Mouse (Mus musculus) heart, postnatal 25 days (tissue): Measurements from ENCODE around the gene Mdc1. TPM values are rescaled to one million over a fixed set of nuclear protein-coding genes. Genes with fewer than 3 reads are reported as not detected.

Experiments
- DNase-seq: peaks from one replicate; pipeline ENCODE4 v3.0.0; 2022; ENCODE audit warnings: low spot score
- intact Hi-C: fragments of 180-260 bp; cut with DNase I; formaldehyde crosslinking; loops from one replicate; pipeline ENCODE4 v1.15.1; 2025
- total RNA-seq, 2 experiments: library from RNA; stranded (reverse); gene quantifications; 2 replicates each; pipeline ENCODE4 v1.2.3; 2021

The Mdc1 gene
- total RNA-seq, 2 experiments from 2014 or later = 11.8 to 14.6 TPM

GRCm38 (mm10) chr17:35821439-35822430, 19.6 kb upstream of the Mdc1 start, which contains the start of gene Ier3:
Ier3 (plus strand) TSS chr17:35821684.
- intact Hi-C loops = loop anchor here (5.0 kb wide), 1 partner anchor 44 kb away; no protein-coding TSS in a partner anchor
- DNase-seq = peak; percentile 91

- intact Hi-C loops = loop anchor here (5.0 kb wide), 1 partner anchor 45 kb away; no protein-coding TSS in a partner anchor
- no peak for DNase-seq
Observed at GRCm38 (mm10) chr17:35822564-35822963, 18.8 kb upstream of the Mdc1 start.

- DNase-seq = peak; percentile 78
- intact Hi-C loops = loop anchor here (5.0 kb wide), 1 partner anchor 46 kb away; no protein-coding TSS in a partner anchor
Observed at GRCm38 (mm10) chr17:35822964-35823937, 18.1 kb upstream of the Mdc1 start, which contains the start of gene Flot1. Flot1 (plus strand) TSS chr17:35823230.

- no peak for DNase-seq
- intact Hi-C loops = loop anchor here (5.0 kb wide), 1 partner anchor 47 kb away; no protein-coding TSS in a partner anchor
Observed at GRCm38 (mm10) chr17:35824402-35824801, 16.9 kb upstream of the Mdc1 start.

- intact Hi-C loops = no loop called here
- no peak for DNase-seq
Observed at GRCm38 (mm10) chr17:35825109-35825850, 16.0 kb upstream of the Mdc1 start.

GRCm38 (mm10) chr17:35829737-35830136, 11.6 kb upstream of the Mdc1 start:
- intact Hi-C loops = loop anchor here (2.0 to 10.0 kb wide), 2 partner anchors 91 to 155 kb away; partner anchors contain the start of gene Prr3
- DNase-seq = peak; percentile 70

- intact Hi-C loops = loop anchor here (10.0 kb wide), 1 partner anchor 152 kb away; the partner anchor contains the start of gene Prr3
- DNase-seq = no peak
Observed at GRCm38 (mm10) chr17:35832400-35833238, 8.7 kb upstream of the Mdc1 start.

GRCm38 (mm10) chr17:35833239-35833751, 8.0 kb upstream of the Mdc1 start:
- DNase-seq = no peak
- intact Hi-C loops = loop anchor here (10.0 kb wide), 1 partner anchor 152 kb away; the partner anchor contains the start of gene Prr3

- intact Hi-C loops = loop anchor here (10.0 kb wide), 1 partner anchor 151 kb away; the partner anchor contains the start of gene Prr3
- no peak for DNase-seq
Observed at GRCm38 (mm10) chr17:35833894-35834293, 7.4 kb upstream of the Mdc1 start.

GRCm38 (mm10) chr17:35834696-35835422, 6.5 kb upstream of the Mdc1 start:
- intact Hi-C loops = loop anchor here (5.0 to 10.0 kb wide), 2 partner anchors 82 to 150 kb away; partner anchors contain the start of genes Mrps18b, Ppp1r10 and Prr3

GRCm38 (mm10) chr17:35835424-35836140, 5.7 kb upstream of the Mdc1 start:
- DNase-seq = no peak
- intact Hi-C loops = loop anchor here (1.0 to 10.0 kb wide), 3 partner anchors 37 to 149 kb away; partner anchors contain the start of genes Mrps18b, Ppp1r10 and Prr3

More at GRCm38 (mm10) chr17:35834696-35835422, 6.5 kb upstream of the Mdc1 start:
- DNase-seq = no peak

- intact Hi-C loops = loop anchor here (1.0 to 10.0 kb wide), 3 partner anchors 36 to 148 kb away; partner anchors contain the start of genes Mrps18b, Ppp1r10 and Prr3
Observed at GRCm38 (mm10) chr17:35836178-35836965, 4.9 kb upstream of the Mdc1 start.

GRCm38 (mm10) chr17:35836991-35837422, 4.3 kb upstream of the Mdc1 start:
- intact Hi-C loops = loop anchor here (1.0 to 10.0 kb wide), 3 partner anchors 35 to 148 kb away; partner anchors contain the start of genes Mrps18b, Ppp1r10 and Prr3
- DNase-seq = peak; percentile 84

More at GRCm38 (mm10) chr17:35836178-35836965, 4.9 kb upstream of the Mdc1 start:
- peak; percentile 59 for DNase-seq

- intact Hi-C loops = loop anchor here (5.0 to 10.0 kb wide), 2 partner anchors 80 to 147 kb away; partner anchors contain the start of genes Mrps18b, Ppp1r10 and Prr3
Observed at GRCm38 (mm10) chr17:35837487-35837886, 3.8 kb upstream of the Mdc1 start.

GRCm38 (mm10) chr17:35838122-35838544, 3.2 kb upstream of the Mdc1 start, which contains the start of gene Tubb5:
Tubb5 (minus strand) TSS chr17:35838306.
- peak; percentile 97 for DNase-seq
- intact Hi-C loops = loop anchor here (5.0 to 10.0 kb wide), 2 partner anchors 79 to 147 kb away; partner anchors contain the start of genes Mrps18b, Ppp1r10 and Prr3

More at GRCm38 (mm10) chr17:35837487-35837886, 3.8 kb upstream of the Mdc1 start:
- no peak for DNase-seq
